Mouse (Mus musculus): Measurements from ENCODE around the gene Hist1h2bg. TPM values are rescaled to one million over a fixed set of nuclear protein-coding genes. Genes with fewer than 3 reads are reported as not detected.

The Hist1h2bg gene
- total and polyA plus RNA-seq, 3 experiments: 14.7 to 2,580 TPM; not detected in 1

- peak overlapping the region in 1 of 2 experiments; percentile 33; a peak in 3 of 4 replicates for H3K4me3 ChIP-seq (ENCODE audit: control insufficient read depth in 1 of 2, insufficient read depth in 1 of 2, low read depth in 2 of 2, low read length in 2 of 2)
- peaks cover 6 to 13% of the 10 kb centered on the region in 2 experiments for H3K4me1 ChIP-seq (ENCODE audit: control insufficient read depth in 1 of 2, insufficient read depth in 2 of 2, low read length in 2 of 2)
- H3K36me3 ChIP-seq (ENCODE audit: control insufficient read depth in 1 of 2, insufficient read depth in 2 of 2, low read length in 2 of 2): peaks cover 0 to 28% of the 10 kb centered on the region in 2 experiments; a peak in 2 of 4 replicates
- no peak overlapping the region for H3K27ac ChIP-seq (ENCODE audit: control insufficient read depth, low read depth, low read length)
- DNase-seq (ENCODE audit: low read depth, low spot score): peak; percentile 57
- no peaks in the 10 kb centered on the region for H3K9me3 ChIP-seq (replicated peaks; ENCODE audit: insufficient read depth, low read length)
- no peaks in the 10 kb centered on the region for H3K27me3 ChIP-seq (ENCODE audit: control insufficient read depth in 1 of 2, insufficient read depth in 2 of 2, low read length in 2 of 2)
- no peak for TF ChIP-seq CHD1 (IDR thresholded peaks at IDR 0.05; ENCODE audit: low read depth, low read length)
- no peak for TF ChIP-seq JUND (IDR thresholded peaks at IDR 0.05; ENCODE audit: low read depth, low read length)
- no peak for TF ChIP-seq MYC (IDR thresholded peaks at IDR 0.05; ENCODE audit: low read depth, low read length)
- no peak for TF ChIP-seq HCFC1 (IDR thresholded peaks at IDR 0.05; ENCODE audit: low read depth, low read length)
- no peak for TF ChIP-seq ZKSCAN1 (IDR thresholded peaks at IDR 0.05; ENCODE audit: low read depth, low read length)
- no peak for TF ChIP-seq MAFK (IDR thresholded peaks at IDR 0.05; ENCODE audit: borderline replicate concordance, low read depth, low read length)
- no peak overlapping the region for H3K9ac ChIP-seq (ENCODE audit: control insufficient read depth, low read depth, low read length, poor library complexity, severe bottlenecking)
- no peaks in the 10 kb centered on the region for H3K79me2 ChIP-seq (ENCODE audit: control insufficient read depth, insufficient read depth, low read length, poor library complexity)
These were observed 47.2 kb upstream of the Hist1h2bg start for GRCm38 (mm10) chr13:23523976-23524375.

GRCm38 (mm10) chr13:23524654-23525053, 46.5 kb upstream of the Hist1h2bg start:
- Histone ChIP-seq H3K27ac (ENCODE audit: control insufficient read depth, low read depth, low read length) (no peak overlapping the region), H3K9me3 (replicated peaks; ENCODE audit: insufficient read depth, low read length) (no peaks in the 10 kb centered on the region), H3K4me3 (ENCODE audit: control insufficient read depth in 1 of 2, insufficient read depth in 1 of 2, low read depth in 2 of 2, low read length in 2 of 2) (peak overlapping the region; percentile 24 to 49), H3K36me3 (ENCODE audit: control insufficient read depth in 1 of 2, insufficient read depth in 2 of 2, low read length in 2 of 2) (peaks cover 0 to 28% of the 10 kb centered on the region in 2 experiments; a peak in 2 of 4 replicates), H3K4me1 (ENCODE audit: control insufficient read depth in 1 of 2, insufficient read depth in 2 of 2, low read length in 2 of 2) (peaks cover 6 to 13% of the 10 kb centered on the region in 2 experiments), H3K79me2 (ENCODE audit: control insufficient read depth, insufficient read depth, low read length, poor library complexity) (no peaks in the 10 kb centered on the region), H3K9ac (ENCODE audit: control insufficient read depth, low read depth, low read length, poor library complexity, severe bottlenecking) (peak overlapping the region; percentile 39), H3K27me3 (ENCODE audit: control insufficient read depth in 1 of 2, insufficient read depth in 2 of 2, low read length in 2 of 2) (no peaks in the 10 kb centered on the region)
- peak; percentile 94 for DNase-seq (ENCODE audit: low read depth, low spot score)
- TF ChIP-seq GATA1 (IDR thresholded peaks at IDR 0.05; ENCODE audit: low read depth, low read length) (peak; percentile 66), POLR2AphosphoS2 (IDR thresholded peaks at IDR 0.05; ENCODE audit: low read length) (no peak), SMC3 (IDR thresholded peaks at IDR 0.05; ENCODE audit: low read depth, low read length) (no peak), RAD21 (IDR thresholded peaks at IDR 0.05; ENCODE audit: low read depth, low read length) (no peak), ZKSCAN1 (IDR thresholded peaks at IDR 0.05; ENCODE audit: low read depth, low read length) (no peak), BHLHE40 (IDR thresholded peaks at IDR 0.05; ENCODE audit: borderline replicate concordance, low read depth, low read length) (no peak), TAL1 (IDR thresholded peaks at IDR 0.05; ENCODE audit: low read length) (no peak), CTCF (IDR thresholded peaks at IDR 0.05 in 2 of 3, conservative IDR thresholded peaks at IDR 0.05 in 1 of 3; ENCODE audit: control insufficient read depth in 1 of 3, insufficient read depth in 1 of 3, low read depth in 2 of 3, low read length in 3 of 3, poor library complexity in 1 of 3, severe bottlenecking in 1 of 3) (peak in 2 of 3 experiments; percentile 88 to 93; a peak in 4 of 6 replicates), RCOR1 (IDR thresholded peaks at IDR 0.05; ENCODE audit: low read depth, low read length) (no peak), TBP (IDR thresholded peaks at IDR 0.05; ENCODE audit: low read depth, low read length) (peak; percentile 73), MAZ (IDR thresholded peaks at IDR 0.05; ENCODE audit: low read depth, low read length) (no peak), E2F4 (IDR thresholded peaks at IDR 0.05; ENCODE audit: borderline replicate concordance, low read depth, low read length) (no peak)
